Mouse (Mus musculus) left cerebral cortex, adult 2 months (tissue): ENCODE measurements at regions not wholly inside any gene's neighbourhood (a gene's known extent, or its start where the extent isn't known, plus 50 kb on each side); places are given as distances from the start of the nearest gene placed in this dataset.

Experiments
- DNase-seq, 2 experiments: peaks; one replicate each; pipeline ENCODE4 v3.0.0; 2021 to 2022; ENCODE audit warnings: low spot score in 2 of 2, mixed read lengths in 1 of 2; ENCODE audit errors: extremely low spot score in 1 of 2
- H3K27ac ChIP-seq: fragments of 200-600 bp; 2 replicates; pipeline ENCODE4 v1.8.1; 2022
- H3K4me3 ChIP-seq: fragments of 200-600 bp; 2 replicates; pipeline ENCODE4 v1.8.1; 2022
- CTCF ChIP-seq: fragments of 200-600 bp; IDR thresholded peaks from 2 replicates; pipeline ENCODE4 v1.8.1; 2022; ENCODE audit warnings: antibody characterized with exemption, mild to moderate bottlenecking, moderate library complexity
- intact Hi-C: fragments of 180-260 bp; cut with DNase I; formaldehyde crosslinking; loops from one replicate; pipeline ENCODE4 v1.15.1; 2025

- H3K27ac ChIP-seq = no peak overlapping the region
- H3K4me3 ChIP-seq = no peak overlapping the region
- intact Hi-C loops = no loop called here
- no peak for DNase-seq
- no peak for TF ChIP-seq CTCF
Observed at GRCm38 (mm10) chr10:17656872-17657482, 66.0 kb upstream of the Cited2 start.

GRCm38 (mm10) chr10:17659575-17659974 lies 63.4 kb upstream of the Cited2 start:
- no peak for DNase-seq
- Histone ChIP-seq H3K4me3 (no peak overlapping the region), H3K27ac (no peak overlapping the region)
- no peak for TF ChIP-seq CTCF
- intact Hi-C loops = no loop called here

- Histone ChIP-seq H3K4me3 (no peak overlapping the region), H3K27ac (no peak overlapping the region)
- no peak for TF ChIP-seq CTCF
- intact Hi-C loops = no loop called here
- no peak for DNase-seq
Observed at GRCm38 (mm10) chr10:17660836-17661452, 62.1 kb upstream of the Cited2 start.

- no peak for DNase-seq
- no peak overlapping the region for H3K4me3 ChIP-seq
- intact Hi-C loops = no loop called here
- no peak overlapping the region for H3K27ac ChIP-seq
- no peak for TF ChIP-seq CTCF
Observed at GRCm38 (mm10) chr10:17666089-17666488, 56.9 kb upstream of the Cited2 start.

- H3K27ac ChIP-seq = no peak overlapping the region
- no peak for DNase-seq
- TF ChIP-seq CTCF = no peak
- H3K4me3 ChIP-seq = no peak overlapping the region
- intact Hi-C loops = no loop called here
Observed at GRCm38 (mm10) chr10:17669401-17669800, 53.6 kb upstream of the Cited2 start.
